Mouse (Mus musculus) lung, embryonic 16.5 days (tissue): ENCODE measurements around the gene Tmsb4x. TPM values are rescaled to one million over a fixed set of nuclear protein-coding genes. Genes with fewer than 3 reads are reported as not detected.

Experiments used
- ATAC-seq: fragments of 200-750 bp; cut with Nextera tagmentation; 2 replicates; pipeline ENCODE4 v1.8.0; 2017; ENCODE audit warnings: low read depth, mild to moderate bottlenecking, moderate library complexity
- H3K27ac ChIP-seq: fragments of 300-500 bp; sonication (generic); 2 replicates; pipeline ENCODE4 v1.5.1; 2014; ENCODE audit warnings: mild to moderate bottlenecking, control low read depth, low read length
- H3K27me3 ChIP-seq: fragments of 300-500 bp; sonication (generic); 2 replicates; pipeline ENCODE4 v1.6.1; 2014; ENCODE audit warnings: low read depth, low read length, mixed read lengths; ENCODE audit not compliant: control insufficient read depth, insufficient read depth
- H3K36me3 ChIP-seq: fragments of 300-500 bp; sonication (generic); 2 replicates; pipeline ENCODE4 v1.6.1; 2014; ENCODE audit warnings: low read length; ENCODE audit not compliant: control insufficient read depth, insufficient read depth
- H3K4me1 ChIP-seq: fragments of 300-500 bp; sonication (generic); replicated peaks from 2 replicates; pipeline ENCODE4 v1.6.1; 2014; ENCODE audit warnings: low read length, mixed read lengths; ENCODE audit not compliant: control insufficient read depth, insufficient read depth
- H3K4me2 ChIP-seq: fragments of 300-500 bp; sonication (generic); 2 replicates; pipeline ENCODE4 v1.6.1; 2014; ENCODE audit warnings: low read depth, low read length, control low read depth
- H3K4me3 ChIP-seq: fragments of 300-500 bp; sonication (generic); 2 replicates; pipeline ENCODE4 v1.5.1; 2014; ENCODE audit warnings: mild to moderate bottlenecking, low read length, control low read depth
- H3K9ac ChIP-seq: fragments of 300-500 bp; sonication (generic); 2 replicates; pipeline ENCODE4 v1.6.1; 2014; ENCODE audit warnings: low read length, control low read depth
- H3K9me3 ChIP-seq: fragments of 300-500 bp; sonication (generic); 2 replicates; pipeline ENCODE4 v1.6.1; 2016; ENCODE audit warnings: low read length; ENCODE audit not compliant: control insufficient read depth
- WGBS: fragments of 180-500 bp; shearing (Covaris S2); extraction: QIAGEN DNeasy Blood & Tissue Kit; methylation state at CpG from one replicate; pipeline ENCODE4 v1.1.7; 2014; 5-methylcytosine and 5-hydroxymethylcytosine counted together
- polyA plus RNA-seq: library from polyadenylated mRNA; unstranded; fragments of >200 nt; fragmentation: Nextera tagmentation; extraction: Ambion mirVana; gene quantifications from 2 replicates; pipeline ENCODE4 v1.2.1, GENCODE M21; 2015

Tmsb4x gene
- polyA plus RNA-seq = 6,019 and 6,084 TPM in 2 replicates

GRCm38 (mm10) chrX:167208978-167209754, at the start of gene Tmsb4x:
Gene Tmsb4x (minus strand): TSS chrX:167209315.
- peaks cover 2% of the 10 kb centered on the region; the same call in 1 of the 2 replicates for H3K36me3 ChIP-seq
- H3K27me3 ChIP-seq = no peaks in the 10 kb centered on the region; the same call in 1 of the 2 replicates
- H3K27ac ChIP-seq = peak within 1 kb of the TSS; percentile 88
- no peaks in the 10 kb centered on the region for H3K9me3 ChIP-seq
- 10% methylated on average over 39 of the region's 39 CpGs for WGBS
- H3K4me3 ChIP-seq = peak within 1 kb of the TSS; percentile 64
- H3K4me2 ChIP-seq = peak within 1 kb of the TSS; percentile 56
- peaks cover 7% of the 10 kb centered on the region; the same call in 1 of the 2 replicates for H3K4me1 ChIP-seq
- peak; percentile 86 for ATAC-seq
- peak within 1 kb of the TSS; percentile 84 for H3K9ac ChIP-seq

DNA sequence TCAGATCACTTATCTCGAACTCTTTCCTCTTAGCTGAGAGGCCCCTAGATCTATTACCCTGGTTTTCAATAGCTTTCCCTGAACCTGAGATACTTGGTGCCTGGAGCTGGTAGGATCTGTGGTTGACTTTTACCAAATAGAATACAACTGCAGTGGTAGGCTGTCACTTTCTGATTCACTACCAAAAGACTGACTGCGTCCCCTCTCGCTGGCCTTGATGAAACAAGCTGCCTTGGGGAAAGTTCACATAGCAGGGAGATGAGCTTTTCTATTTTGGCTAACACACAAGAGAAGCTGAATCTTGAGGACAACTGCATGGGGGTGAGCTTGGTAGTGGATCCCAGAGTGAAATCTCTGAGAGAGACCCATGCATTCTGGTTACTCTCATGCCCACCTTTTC, 32.6 kb upstream of the Tmsb4x start:
- 92% methylated on average over 3 of the region's 3 CpGs for WGBS
- ATAC-seq = no peak
- H3K4me3 ChIP-seq = no peak overlapping the region

DNA sequence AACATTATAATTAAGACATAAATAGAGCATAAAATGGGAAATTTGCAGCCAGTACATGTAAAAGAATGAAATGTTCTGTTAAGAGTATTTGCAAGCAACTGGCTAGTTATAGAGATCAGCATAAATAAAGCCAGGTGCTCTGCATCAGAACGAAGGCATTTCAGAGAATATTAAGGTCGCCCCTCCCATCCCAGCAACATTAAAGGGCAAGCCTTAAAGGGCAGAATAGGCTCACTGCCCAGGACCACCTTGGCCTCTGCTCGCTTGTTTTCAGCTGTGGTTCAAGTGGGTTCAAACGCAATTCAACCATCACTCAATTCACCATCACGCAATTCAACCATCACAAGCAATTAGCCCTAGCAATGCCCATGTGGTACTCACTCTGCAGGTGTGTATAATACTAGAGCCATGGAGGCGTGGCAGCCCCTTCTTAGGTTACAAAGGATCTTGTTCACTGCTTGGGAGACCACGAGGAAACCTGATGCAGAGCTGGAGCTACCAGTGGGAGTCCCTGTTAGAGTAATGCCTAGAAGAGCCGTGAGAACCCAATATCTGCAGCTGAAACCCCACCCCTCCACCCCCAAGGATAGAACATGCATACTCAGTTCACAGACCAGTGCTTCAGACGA, 30.3 kb upstream of the Tmsb4x start:
- 46% methylated on average over 9 of the region's 9 CpGs for WGBS
- ATAC-seq = no peak

More for the DNA sequence above, 32.6 kb upstream of the Tmsb4x start:
- Histone ChIP-seq H3K4me1 (no peaks in the 10 kb centered on the region), H3K27me3 (no peaks in the 10 kb centered on the region), H3K36me3 (no peaks in the 10 kb centered on the region), H3K27ac (no peak overlapping the region), H3K9ac (no peak overlapping the region), H3K9me3 (no peaks in the 10 kb centered on the region), H3K4me2 (no peak overlapping the region)

GRCm38 (mm10) chrX:167233104-167233687, 24.1 kb upstream of the Tmsb4x start:
- no peak overlapping the region for H3K4me2 ChIP-seq
- no peaks in the 10 kb centered on the region for H3K9me3 ChIP-seq
- 0 out of 2 replicates have a peak, but pooled peaks cover 2% of the 10 kb centered on the region for H3K27me3 ChIP-seq
- H3K9ac ChIP-seq = no peak overlapping the region
- H3K36me3 ChIP-seq = no peaks in the 10 kb centered on the region
- no peaks in the 10 kb centered on the region for H3K4me1 ChIP-seq
- ATAC-seq = peak; percentile 93
- no peak overlapping the region for H3K4me3 ChIP-seq
- 31% methylated on average over 9 of the region's 9 CpGs for WGBS
- H3K27ac ChIP-seq = peak overlapping the region; percentile 84

More for the DNA sequence above, 30.3 kb upstream of the Tmsb4x start:
- H3K27ac ChIP-seq = no peak overlapping the region
- no peaks in the 10 kb centered on the region for H3K36me3 ChIP-seq
- H3K4me3 ChIP-seq = no peak overlapping the region
- no peak overlapping the region for H3K4me2 ChIP-seq
- no peaks in the 10 kb centered on the region for H3K4me1 ChIP-seq
- no peaks in the 10 kb centered on the region for H3K9me3 ChIP-seq
- H3K27me3 ChIP-seq = 0 out of 2 replicates have a peak, but pooled peaks cover 2% of the 10 kb centered on the region
- H3K9ac ChIP-seq = no peak overlapping the region

DNA sequence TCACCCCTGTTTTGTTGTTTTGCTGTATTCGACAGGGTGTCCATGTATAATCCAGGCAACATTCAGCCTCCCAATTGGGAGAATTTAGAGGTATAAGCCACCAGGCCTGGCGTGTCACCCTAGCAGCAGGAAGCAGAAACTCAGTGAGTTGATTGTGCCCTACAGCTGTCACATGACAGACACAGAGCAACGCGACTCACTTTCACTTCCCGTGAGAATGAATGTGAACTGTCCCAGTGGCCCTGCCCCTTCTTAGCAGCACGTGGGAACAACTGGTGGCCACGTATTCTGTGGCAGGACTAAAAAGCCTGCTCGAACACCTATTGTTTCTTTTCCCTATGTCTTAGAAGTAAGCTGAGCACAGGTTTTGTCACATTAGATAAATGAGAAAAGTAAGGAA, 22.0 kb upstream of the Tmsb4x start:
- Histone ChIP-seq H3K27me3 (0 out of 2 replicates have a peak, but pooled peaks cover 2% of the 10 kb centered on the region), H3K4me2 (no peak overlapping the region), H3K9ac (no peak overlapping the region), H3K27ac (peak overlapping the region; percentile 15), H3K4me3 (no peak overlapping the region), H3K9me3 (no peaks in the 10 kb centered on the region), H3K36me3 (no peaks in the 10 kb centered on the region), H3K4me1 (no peaks in the 10 kb centered on the region)
- ATAC-seq = no peak
- 45% methylated on average over 8 of the region's 8 CpGs for WGBS

GRCm38 (mm10) chrX:167229819-167230218, 20.7 kb upstream of the Tmsb4x start:
- Histone ChIP-seq H3K9me3 (no peaks in the 10 kb centered on the region), H3K36me3 (no peaks in the 10 kb centered on the region), H3K4me1 (no peaks in the 10 kb centered on the region), H3K9ac (no peak overlapping the region), H3K4me2 (no peak overlapping the region), H3K27ac (no peak overlapping the region), H3K27me3 (0 out of 2 replicates have a peak, but pooled peaks cover 2% of the 10 kb centered on the region), H3K4me3 (no peak overlapping the region)
- ATAC-seq = no peak
- WGBS = 59% methylated on average over 1 of the region's 1 CpGs

DNA sequence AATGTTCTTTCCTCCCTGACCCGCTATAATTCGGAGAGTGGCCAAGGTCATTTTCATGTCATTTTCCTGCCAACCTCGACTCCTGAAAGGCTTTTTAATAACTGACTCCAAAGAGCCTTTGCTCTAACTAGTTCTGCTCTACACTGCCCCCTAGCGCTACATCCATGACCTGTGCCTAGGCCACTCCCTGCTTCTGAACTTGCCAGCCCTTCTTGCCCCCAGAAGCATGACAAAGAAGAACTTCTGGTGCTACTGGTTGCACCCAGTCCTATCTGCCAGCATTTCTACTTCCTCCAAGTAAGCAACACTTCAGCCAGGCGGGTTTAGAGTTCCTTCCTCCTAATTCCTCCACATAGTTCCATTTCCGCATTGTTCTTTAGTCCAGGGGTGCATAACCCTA, 20.1 kb upstream of the Tmsb4x start:
- Histone ChIP-seq H3K27ac (no peak overlapping the region), H3K4me3 (no peak overlapping the region), H3K36me3 (no peaks in the 10 kb centered on the region), H3K9me3 (no peaks in the 10 kb centered on the region), H3K4me2 (no peak overlapping the region), H3K27me3 (no peaks in the 10 kb centered on the region), H3K9ac (no peak overlapping the region), H3K4me1 (no peaks in the 10 kb centered on the region)
- 39% methylated on average over 6 of the region's 6 CpGs for WGBS
- ATAC-seq = no peak

DNA sequence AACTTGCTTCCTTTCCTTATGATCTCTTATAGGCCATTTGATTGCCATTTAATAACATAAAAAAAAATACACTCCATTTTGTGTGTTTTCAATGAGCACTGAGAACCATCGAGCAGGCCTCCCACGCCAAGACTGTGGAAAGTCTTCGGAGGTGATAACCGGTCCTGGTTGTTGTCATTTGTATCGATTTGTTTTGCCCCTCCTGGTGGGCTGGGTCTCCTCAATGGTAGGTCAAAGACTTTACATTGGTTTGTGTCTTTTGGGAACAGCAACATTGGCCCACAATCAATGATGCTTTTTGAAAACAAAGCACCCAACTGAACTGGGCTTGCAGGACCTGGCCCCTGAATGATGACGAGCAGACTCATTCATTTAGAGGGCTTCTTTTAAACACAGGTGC, 18.6 kb upstream of the Tmsb4x start:
- no peak for ATAC-seq
- WGBS = 89% methylated on average over 6 of the region's 6 CpGs
- Histone ChIP-seq H3K9me3 (no peaks in the 10 kb centered on the region), H3K4me3 (no peak overlapping the region), H3K9ac (no peak overlapping the region), H3K4me2 (no peak overlapping the region), H3K36me3 (no peaks in the 10 kb centered on the region), H3K4me1 (no peaks in the 10 kb centered on the region), H3K27ac (no peak overlapping the region), H3K27me3 (no peaks in the 10 kb centered on the region)

DNA sequence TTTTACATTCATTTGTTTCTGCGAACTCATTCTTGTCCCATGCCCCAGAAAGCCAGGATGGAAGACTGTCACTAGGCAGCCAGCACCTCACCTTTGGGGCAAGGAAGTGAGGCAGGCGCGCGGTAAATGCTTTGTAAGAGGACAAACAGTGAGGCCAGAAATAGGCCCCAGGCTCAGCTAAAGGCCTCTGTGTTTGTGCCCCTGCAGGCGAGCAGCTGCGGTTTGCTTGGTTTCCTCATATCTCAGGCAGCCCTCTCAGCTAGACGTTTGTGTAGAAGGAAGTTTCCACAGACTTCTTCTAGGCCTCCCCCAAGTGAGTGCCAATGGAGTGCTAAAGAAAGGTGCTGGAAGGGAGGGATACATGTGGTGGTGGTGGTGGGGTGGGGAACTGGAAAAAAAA, 18.0 kb upstream of the Tmsb4x start:
- Histone ChIP-seq H3K27me3 (no peaks in the 10 kb centered on the region), H3K36me3 (no peaks in the 10 kb centered on the region), H3K9ac (no peak overlapping the region), H3K27ac (no peak overlapping the region), H3K9me3 (no peaks in the 10 kb centered on the region), H3K4me1 (no peaks in the 10 kb centered on the region), H3K4me3 (no peak overlapping the region), H3K4me2 (no peak overlapping the region)
- no peak for ATAC-seq
- WGBS = 73% methylated on average over 7 of the region's 7 CpGs
